Mouse (Mus musculus) c-Kit-positive CD71-positive TER-119-positive erythroid progenitor cells, embryonic 14.5 days (primary cell): ENCODE results near the gene Ywhae.

ENCODE experiments used
- DNase-seq: peaks from one replicate; pipeline ENCODE4 v3.0.0-alpha.2; 2013; ENCODE audit warnings: low spot score

Gene Ywhae

GRCm38 (mm10) chr11:75737806-75738476, 5.3 kb downstream of the Ywhae start:
- DNase-seq: no peak

- DNase-seq: no peak
These were observed 5.8 kb downstream of the Ywhae start for GRCm38 (mm10) chr11:75738477-75738821.

- no peak for DNase-seq
These were observed 7.5 kb downstream of the Ywhae start for GRCm38 (mm10) chr11:75740204-75740603.

- no peak for DNase-seq
These were observed 8.9 kb downstream of the Ywhae start for GRCm38 (mm10) chr11:75741615-75742014.

GRCm38 (mm10) chr11:75744761-75745160, 12.1 kb downstream of the Ywhae start:
- no peak for DNase-seq

GRCm38 (mm10) chr11:75750537-75750936, 17.9 kb downstream of the Ywhae start:
- DNase-seq: no peak

- no peak for DNase-seq
These were observed 18.4 kb downstream of the Ywhae start for GRCm38 (mm10) chr11:75751082-75751481.

GRCm38 (mm10) chr11:75756687-75757086, 24.0 kb downstream of the Ywhae start:
- no peak for DNase-seq

- DNase-seq: no peak
These were observed 25.9 kb downstream of the Ywhae start for GRCm38 (mm10) chr11:75758553-75758952.

- DNase-seq: no peak
These were observed 28.1 kb downstream of the Ywhae start for GRCm38 (mm10) chr11:75760785-75761184.

GRCm38 (mm10) chr11:75762708-75763107, 30.0 kb downstream of the Ywhae start:
- no peak for DNase-seq

GRCm38 (mm10) chr11:75764521-75765023, 31.9 kb downstream of the Ywhae start:
- DNase-seq: no peak

GRCm38 (mm10) chr11:75765161-75765560, 32.5 kb downstream of the Ywhae start:
- no peak for DNase-seq

GRCm38 (mm10) chr11:75767014-75767413, 34.3 kb downstream of the Ywhae start:
- DNase-seq: no peak

GRCm38 (mm10) chr11:75768091-75768989, 35.7 kb downstream of the Ywhae start:
- DNase-seq: no peak

- DNase-seq: peak; percentile 79
These were observed 36.5 kb downstream of the Ywhae start for GRCm38 (mm10) chr11:75769206-75769605.

GRCm38 (mm10) chr11:75772562-75772961, 39.9 kb downstream of the Ywhae start:
- no peak for DNase-seq

- DNase-seq: no peak
These were observed 43.2 kb downstream of the Ywhae start for GRCm38 (mm10) chr11:75775919-75776318.

- no peak for DNase-seq
These were observed 49.2 kb downstream of the Ywhae start for GRCm38 (mm10) chr11:75781919-75782318.

GRCm38 (mm10) chr11:75783799-75784198, 51.1 kb downstream of the Ywhae start:
- DNase-seq: no peak

- DNase-seq: no peak
These were observed 53.2 kb downstream of the Ywhae start for GRCm38 (mm10) chr11:75785897-75786296.

GRCm38 (mm10) chr11:75792535-75792934, 59.9 kb downstream of the Ywhae start:
- DNase-seq: no peak

- no peak for DNase-seq
These were observed 60.7 kb downstream of the Ywhae start for GRCm38 (mm10) chr11:75793351-75793750.
